Mouse (Mus musculus) embryonic facial prominence, embryonic 12.5 days (tissue): ENCODE measurements at regions not wholly inside any gene's neighbourhood (a gene's known extent, or its start where the extent isn't known, plus 50 kb on each side); places are given as distances from the start of the nearest gene placed in this dataset.

Experiments
- ATAC-seq: fragments of 200-750 bp; cut with Nextera tagmentation; 2 replicates; pipeline ENCODE4 v1.8.0; 2017; ENCODE audit not compliant: insufficient number of reproducible peaks, insufficient read depth, low FRiP score, low TSS enrichment
- H3K27ac ChIP-seq: fragments of 300-500 bp; sonication (generic); 2 replicates; pipeline ENCODE4 v1.5.1; 2016; ENCODE audit warnings: mild to moderate bottlenecking
- H3K27me3 ChIP-seq: fragments of 300-500 bp; sonication (generic); 2 replicates; pipeline ENCODE4 v1.6.1; 2016; ENCODE audit warnings: mild to moderate bottlenecking, moderate library complexity
- H3K36me3 ChIP-seq: fragments of 300-500 bp; sonication (generic); 2 replicates; pipeline ENCODE4 v1.6.1; 2016; ENCODE audit warnings: mild to moderate bottlenecking
- H3K4me1 ChIP-seq: fragments of 300-500 bp; sonication (generic); 2 replicates; pipeline ENCODE4 v1.6.1; 2016
- H3K4me2 ChIP-seq: fragments of 300-500 bp; sonication (generic); replicated peaks from 2 replicates; pipeline ENCODE4 v1.6.1; 2016; ENCODE audit warnings: mild to moderate bottlenecking, moderate library complexity
- H3K4me3 ChIP-seq: fragments of 300-500 bp; sonication (generic); 2 replicates; pipeline ENCODE4 v1.5.1; 2016; ENCODE audit warnings: mild to moderate bottlenecking
- H3K9ac ChIP-seq: fragments of 300-500 bp; sonication (generic); 2 replicates; pipeline ENCODE4 v1.6.1; 2016; ENCODE audit warnings: mild to moderate bottlenecking, moderate library complexity
- H3K9me3 ChIP-seq: fragments of 300-500 bp; sonication (generic); 2 replicates; pipeline ENCODE4 v1.6.1; 2016; ENCODE audit warnings: mild to moderate bottlenecking, moderate library complexity
- WGBS: fragments of 180-500 bp; shearing (Covaris S2); methylation state at CpG from one replicate; pipeline ENCODE4 v1.1.7; 2016; 5-methylcytosine and 5-hydroxymethylcytosine counted together

- Histone ChIP-seq H3K4me3 (no peak overlapping the region), H3K27ac (no peak overlapping the region), H3K4me2 (no peak overlapping the region), H3K4me1 (no peaks in the 10 kb centered on the region), H3K27me3 (no peaks in the 10 kb centered on the region), H3K9ac (no peak overlapping the region), H3K36me3 (no peaks in the 10 kb centered on the region), H3K9me3 (no peaks in the 10 kb centered on the region)
- WGBS, result 81% methylated on average over 7 of the region's 7 CpGs
- ATAC-seq, result no peak
These were observed 49.9 kb upstream of the Ado start for GRCm38 (mm10) chr10:67598590-67599047.
